Mouse (Mus musculus): Measurements from ENCODE around the gene Rere. TPM values are rescaled to one million over a fixed set of nuclear protein-coding genes. Genes with fewer than 3 reads are reported as not detected.
"Not testable (repeated sequence)": the region's sequence is repeated elsewhere in the genome, so short reads cannot be mapped to it uniquely, and the experiment has no call there.

Gene Rere
- polyA plus RNA-seq, 2 experiments = 4.8 to 5.1 TPM

- 77% methylated on average over 7 of the region's 7 CpGs for WGBS (ENCODE audit: insufficient replicate concordance)
- no peak for DNase-seq (ENCODE audit: low read depth in 3 of 3, low spot score in 3 of 3)
- Histone ChIP-seq H3K36me3 (replicated peaks; ENCODE audit: control insufficient read depth, insufficient read depth, low read depth) (no peaks in the 10 kb centered on the region; the same call in 1 of the 2 replicates), H3K9ac (replicated peaks) (no peak overlapping the region), H3K4me3 (ENCODE audit: insufficient read depth in 1 of 2, low read depth in 2 of 2, low read length in 2 of 2) (no peak overlapping the region), H3K27me3 (ENCODE audit: control insufficient read depth, insufficient read depth, low read length) (no peaks in the 10 kb centered on the region), H3K9me3 (ENCODE audit: control insufficient read depth, low read length) (no peaks in the 10 kb centered on the region), H3K4me1 (replicated peaks; ENCODE audit: control insufficient read depth in 2 of 2, insufficient read depth in 2 of 2, low read length in 1 of 2) (peaks cover 5 to 9% of the 10 kb centered on the region in 2 experiments), H3K27ac (no peak overlapping the region), H3K4me2 (ENCODE audit: low read depth) (no peak overlapping the region)
- TF ChIP-seq EP300 (IDR thresholded peaks at IDR 0.05; ENCODE audit: low read depth) (no peak), CTCF (IDR thresholded peaks at IDR 0.05; ENCODE audit: low read depth) (no peak)
- no peak for ATAC-seq (ENCODE audit: insufficient read depth)
Measured at GRCm38 (mm10) chr4:150545775-150546174, 264.3 kb downstream of the Rere start.

- H3K4me2 ChIP-seq (ENCODE audit: low read depth); H3K9ac ChIP-seq (replicated peaks); H3K4me3 ChIP-seq (ENCODE audit: insufficient read depth in 1 of 2, low read depth in 2 of 2, low read length in 2 of 2); H3K27me3 ChIP-seq (ENCODE audit: control insufficient read depth, insufficient read depth, low read length); H3K4me1 ChIP-seq (replicated peaks; ENCODE audit: control insufficient read depth in 2 of 2, insufficient read depth in 2 of 2, low read length in 1 of 2); H3K36me3 ChIP-seq (replicated peaks; ENCODE audit: control insufficient read depth, insufficient read depth, low read depth); DNase-seq (ENCODE audit: low read depth in 3 of 3, low spot score in 3 of 3); H3K9me3 ChIP-seq (ENCODE audit: control insufficient read depth, low read length); ATAC-seq (ENCODE audit: insufficient read depth); H3K27ac ChIP-seq: not testable (repeated sequence)
- 86% methylated on average over 4 of the region's 4 CpGs for WGBS (ENCODE audit: insufficient replicate concordance)
Measured at GRCm38 (mm10) chr4:150546296-150546695, 264.9 kb downstream of the Rere start.

GRCm38 (mm10) chr4:150549393-150549792 is 267.9 kb downstream of the Rere start:
- TF ChIP-seq CTCF (IDR thresholded peaks at IDR 0.05; ENCODE audit: low read depth) = no peak
- DNase-seq (ENCODE audit: low read depth in 3 of 3, low spot score in 3 of 3) = no peak

GRCm38 (mm10) chr4:150549989-150550716 is 268.7 kb downstream of the Rere start:
- Histone ChIP-seq H3K27ac (no peak overlapping the region), H3K27me3 (ENCODE audit: control insufficient read depth, insufficient read depth, low read length) (no peaks in the 10 kb centered on the region), H3K9me3 (ENCODE audit: control insufficient read depth, low read length) (no peaks in the 10 kb centered on the region), H3K4me3 (ENCODE audit: insufficient read depth in 1 of 2, low read depth in 2 of 2, low read length in 2 of 2) (no peak overlapping the region), H3K36me3 (replicated peaks; ENCODE audit: control insufficient read depth, insufficient read depth, low read depth) (no peaks in the 10 kb centered on the region; the same call in 1 of the 2 replicates), H3K4me1 (replicated peaks; ENCODE audit: control insufficient read depth in 2 of 2, insufficient read depth in 2 of 2, low read length in 1 of 2) (peaks cover 5 to 9% of the 10 kb centered on the region in 2 experiments; a peak in 3 of 4 replicates), H3K4me2 (ENCODE audit: low read depth) (no peak overlapping the region), H3K9ac (replicated peaks) (no peak overlapping the region)
- DNase-seq (ENCODE audit: low read depth in 3 of 3, low spot score in 3 of 3) = no peak
- 78% methylated on average over 12 of the region's 12 CpGs for WGBS (ENCODE audit: insufficient replicate concordance)
- TF ChIP-seq CTCF (IDR thresholded peaks at IDR 0.05; ENCODE audit: low read depth) (no peak), EP300 (IDR thresholded peaks at IDR 0.05; ENCODE audit: low read depth) (no peak)
- ATAC-seq (ENCODE audit: insufficient read depth) = no peak

More at GRCm38 (mm10) chr4:150549393-150549792, 267.9 kb downstream of the Rere start:
- H3K27me3 ChIP-seq (ENCODE audit: control insufficient read depth, insufficient read depth, low read length) = no peaks in the 10 kb centered on the region
- no peaks in the 10 kb centered on the region; the same call in 1 of the 2 replicates for H3K36me3 ChIP-seq (replicated peaks; ENCODE audit: control insufficient read depth, insufficient read depth, low read depth)
- 75% methylated on average over 9 of the region's 9 CpGs for WGBS (ENCODE audit: insufficient replicate concordance)
- no peaks in the 10 kb centered on the region for H3K9me3 ChIP-seq (ENCODE audit: control insufficient read depth, low read length)
- H3K4me3 ChIP-seq (ENCODE audit: insufficient read depth in 1 of 2, low read depth in 2 of 2, low read length in 2 of 2) = no peak overlapping the region
- no peak overlapping the region for H3K9ac ChIP-seq (replicated peaks)
- no peak overlapping the region for H3K27ac ChIP-seq
- H3K4me2 ChIP-seq (ENCODE audit: low read depth) = no peak overlapping the region
- no peak for ATAC-seq (ENCODE audit: insufficient read depth)
- peaks cover 6 to 15% of the 10 kb centered on the region in 2 experiments for H3K4me1 ChIP-seq (replicated peaks; ENCODE audit: control insufficient read depth in 2 of 2, insufficient read depth in 2 of 2, low read length in 1 of 2)

- TF ChIP-seq EP300 (IDR thresholded peaks at IDR 0.05; ENCODE audit: low read depth) (no peak), CTCF (IDR thresholded peaks at IDR 0.05; ENCODE audit: low read depth) (no peak)
- Histone ChIP-seq H3K36me3 (replicated peaks; ENCODE audit: control insufficient read depth, insufficient read depth, low read depth) (no peaks in the 10 kb centered on the region), H3K4me2 (ENCODE audit: low read depth) (no peak overlapping the region), H3K9ac (replicated peaks) (no peak overlapping the region), H3K4me3 (ENCODE audit: insufficient read depth in 1 of 2, low read depth in 2 of 2, low read length in 2 of 2) (no peak overlapping the region), H3K9me3 (ENCODE audit: control insufficient read depth, low read length) (no peaks in the 10 kb centered on the region), H3K4me1 (replicated peaks; ENCODE audit: control insufficient read depth in 2 of 2, insufficient read depth in 2 of 2, low read length in 1 of 2) (peaks cover 8 to 13% of the 10 kb centered on the region in 2 experiments; a peak in 3 of 4 replicates), H3K27me3 (ENCODE audit: control insufficient read depth, insufficient read depth, low read length) (no peaks in the 10 kb centered on the region), H3K27ac (no peak overlapping the region)
- DNase-seq (ENCODE audit: low read depth in 3 of 3, low spot score in 3 of 3) (no peak), ATAC-seq (ENCODE audit: insufficient read depth) (no peak)
- WGBS (ENCODE audit: insufficient replicate concordance) = 76% methylated on average over 4 of the region's 4 CpGs
Measured at GRCm38 (mm10) chr4:150551390-150551789, 269.9 kb downstream of the Rere start.

Data from liver, embryonic 14.5 days (tissue).